Mouse (Mus musculus): ENCODE results near the gene Snapc2. TPM values are rescaled to one million over a fixed set of nuclear protein-coding genes. Genes with fewer than 3 reads are reported as not detected.
A peak's percentile ranks its signal among the peaks of the same experiment; 100 is the strongest.

Snapc2 gene
- polyA plus RNA-seq, 1 experiment from 2014 or later = 41.0 TPM

- Histone ChIP-seq H3K9ac (peak overlapping the region; percentile 75), H3K4me3 (peak overlapping the region; percentile 61), H3K27ac (ENCODE audit: poor library complexity, severe bottlenecking) (peak overlapping the region; percentile 32; the same call in 1 of the 2 replicates), H3K9me3 (replicated peaks) (no peaks in the 10 kb centered on the region), H3K27me3 (replicated peaks) (no peaks in the 10 kb centered on the region), H3K4me2 (peak overlapping the region; percentile 73), H3K36me3 (peaks cover 28% of the 10 kb centered on the region), H3K4me1 (replicated peaks) (peaks cover 9% of the 10 kb centered on the region; the same call in 1 of the 2 replicates)
- WGBS = 25% methylated on average over 9 of the region's 9 CpGs
- ATAC-seq (ENCODE audit: insufficient number of reproducible peaks, low FRiP score) = peak; percentile 43; the same call in 1 of the 2 replicates
Measured at GRCm38 (mm10) chr8:4276111-4276465, 23.2 kb downstream of the Snapc2 start.

GRCm38 (mm10) chr8:4292738-4293137, 39.9 kb downstream of the Snapc2 start:
- no peak overlapping the region for H3K27ac ChIP-seq (ENCODE audit: poor library complexity, severe bottlenecking)
- 88% methylated on average over 5 of the region's 5 CpGs for WGBS
- H3K4me2 ChIP-seq = no peak overlapping the region
- ATAC-seq (ENCODE audit: insufficient number of reproducible peaks, low FRiP score) = no peak
- no peaks in the 10 kb centered on the region for H3K27me3 ChIP-seq (replicated peaks)
- no peak overlapping the region for H3K4me3 ChIP-seq
- peaks cover 84% of the 10 kb centered on the region for H3K36me3 ChIP-seq
- H3K4me1 ChIP-seq (replicated peaks) = no peaks in the 10 kb centered on the region
- H3K9me3 ChIP-seq (replicated peaks) = no peaks in the 10 kb centered on the region
- no peak overlapping the region for H3K9ac ChIP-seq

GRCm38 (mm10) chr8:4297822-4298221, 44.9 kb downstream of the Snapc2 start:
- H3K9ac ChIP-seq = no peak overlapping the region
- WGBS = 76% methylated on average over 4 of the region's 4 CpGs
- H3K9me3 ChIP-seq (replicated peaks) = no peaks in the 10 kb centered on the region
- H3K4me3 ChIP-seq = no peak overlapping the region
- no peaks in the 10 kb centered on the region for H3K27me3 ChIP-seq (replicated peaks)
- H3K4me2 ChIP-seq = no peak overlapping the region
- H3K36me3 ChIP-seq = peaks cover 86% of the 10 kb centered on the region
- no peak for ATAC-seq (ENCODE audit: insufficient number of reproducible peaks, low FRiP score)
- no peak overlapping the region for H3K27ac ChIP-seq (ENCODE audit: poor library complexity, severe bottlenecking)
- no peaks in the 10 kb centered on the region for H3K4me1 ChIP-seq (replicated peaks)

GRCm38 (mm10) chr8:4304124-4304547, 51.3 kb downstream of the Snapc2 start:
- Histone ChIP-seq H3K36me3 (peaks cover 87% of the 10 kb centered on the region), H3K4me2 (no peak overlapping the region), H3K9ac (no peak overlapping the region), H3K4me1 (replicated peaks) (0 out of 2 replicates have a peak, but pooled peaks cover 5% of the 10 kb centered on the region), H3K27me3 (replicated peaks) (no peaks in the 10 kb centered on the region), H3K9me3 (replicated peaks) (no peaks in the 10 kb centered on the region), H3K4me3 (no peak overlapping the region), H3K27ac (ENCODE audit: poor library complexity, severe bottlenecking) (no peak overlapping the region)
- no peak; the same call in 1 of the 2 replicates for ATAC-seq (ENCODE audit: insufficient number of reproducible peaks, low FRiP score)
- 50% methylated on average over 3 of the region's 3 CpGs for WGBS

Other genes starting within 250 kb of the Snapc2 start
- gene Cd209f, start 147.2 kb upstream of the Snapc2 start, polyA plus RNA-seq (2016; fragmentation: Nextera tagmentation; extraction: Ambion mirVana) = not detected in 2 replicates
- not detected in 2 replicates for gene Cd209g, start 119.0 kb upstream of the Snapc2 start, polyA plus RNA-seq (2016; fragmentation: Nextera tagmentation; extraction: Ambion mirVana)
- gene Evi5l, start 86.5 kb upstream of the Snapc2 start, polyA plus RNA-seq (2016; fragmentation: Nextera tagmentation; extraction: Ambion mirVana) = 15.2 and 18.4 TPM in 2 replicates
- gene Prr36, start 35.6 kb upstream of the Snapc2 start, polyA plus RNA-seq (2016; fragmentation: Nextera tagmentation; extraction: Ambion mirVana) = 0.18 and 0.24 TPM in 2 replicates
- 0.28 TPM in 1 of 2 replicates, not detected in the other for gene Lrrc8e, start 26.3 kb upstream of the Snapc2 start, polyA plus RNA-seq (2016; fragmentation: Nextera tagmentation; extraction: Ambion mirVana)
- gene Map2k7, start 14.3 kb upstream of the Snapc2 start, polyA plus RNA-seq (2016; fragmentation: Nextera tagmentation; extraction: Ambion mirVana) = 28.7 and 32.2 TPM in 2 replicates
- 0.58 TPM in 1 of 2 replicates, not detected in the other for gene Gm49320, start 14.2 kb upstream of the Snapc2 start, polyA plus RNA-seq (2016; fragmentation: Nextera tagmentation; extraction: Ambion mirVana)
- 3.1 and 4.6 TPM in 2 replicates for gene Tgfbr3l, start 4.9 kb upstream of the Snapc2 start, polyA plus RNA-seq (2016; fragmentation: Nextera tagmentation; extraction: Ambion mirVana)
- 36.1 and 36.2 TPM in 2 replicates for gene Ctxn1, start 6.2 kb downstream of the Snapc2 start, polyA plus RNA-seq (2016; fragmentation: Nextera tagmentation; extraction: Ambion mirVana)
- 59.0 and 66.8 TPM in 2 replicates for gene Timm44, start 22.8 kb downstream of the Snapc2 start, polyA plus RNA-seq (2016; fragmentation: Nextera tagmentation; extraction: Ambion mirVana)
- 12.2 and 14.0 TPM in 2 replicates for gene Ccl25, start 72.1 kb downstream of the Snapc2 start, polyA plus RNA-seq (2016; fragmentation: Nextera tagmentation; extraction: Ambion mirVana)
- gene Elavl1, start 72.3 kb downstream of the Snapc2 start, polyA plus RNA-seq (2016; fragmentation: Nextera tagmentation; extraction: Ambion mirVana) = 211 and 217 TPM in 2 replicates
- gene Cers4, start 239.9 kb downstream of the Snapc2 start, polyA plus RNA-seq (2016; fragmentation: Nextera tagmentation; extraction: Ambion mirVana) = 40.1 and 40.7 TPM in 2 replicates